Mouse (Mus musculus) kidney, embryonic 15.5 days (tissue): ENCODE results near the gene Brinp3. TPM values are rescaled to one million over a fixed set of nuclear protein-coding genes. Genes with fewer than 3 reads are reported as not detected.
"Not testable (repeated sequence)": the region's sequence is repeated elsewhere in the genome, so short reads cannot be mapped to it uniquely, and the experiment has no call there.

Experiments
- ATAC-seq: fragments of 200-750 bp; cut with Nextera tagmentation; replicated peaks from 2 replicates; pipeline ENCODE4 v1.8.0; 2017; ENCODE audit warnings: moderate TSS enrichment; ENCODE audit not compliant: low FRiP score
- H3K27ac ChIP-seq: fragments of 300-500 bp; sonication (generic); 2 replicates; pipeline ENCODE4 v1.5.1; 2015; ENCODE audit warnings: mild to moderate bottlenecking, inconsistent platforms
- H3K27me3 ChIP-seq: fragments of 300-500 bp; sonication (generic); 2 replicates; pipeline ENCODE4 v1.6.1; 2015; ENCODE audit warnings: inconsistent platforms
- H3K36me3 ChIP-seq: fragments of 300-500 bp; sonication (generic); 2 replicates; pipeline ENCODE4 v1.6.1; 2015; ENCODE audit warnings: inconsistent platforms
- H3K4me1 ChIP-seq: fragments of 300-500 bp; sonication (generic); 2 replicates; pipeline ENCODE4 v1.6.1; 2015; ENCODE audit warnings: inconsistent platforms
- H3K4me2 ChIP-seq: fragments of 300-500 bp; sonication (generic); 2 replicates; pipeline ENCODE4 v1.6.1; 2015; ENCODE audit warnings: moderate library complexity, mild to moderate bottlenecking, inconsistent platforms
- H3K4me3 ChIP-seq: fragments of 300-500 bp; sonication (generic); replicated peaks from 2 replicates; pipeline ENCODE4 v1.5.1; 2015; ENCODE audit warnings: mild to moderate bottlenecking, inconsistent platforms
- H3K9ac ChIP-seq: fragments of 300-500 bp; sonication (generic); 2 replicates; pipeline ENCODE4 v1.6.1; 2015; ENCODE audit warnings: mild to moderate bottlenecking, inconsistent platforms
- H3K9me3 ChIP-seq: fragments of 300-500 bp; sonication (generic); replicated peaks from 2 replicates; pipeline ENCODE4 v1.6.1; 2016; ENCODE audit warnings: inconsistent platforms
- WGBS: fragments of 180-500 bp; shearing (Covaris S2); methylation state at CpG from one replicate; pipeline ENCODE4 v1.1.7; 2015; ENCODE audit warnings: mixed read lengths; 5-methylcytosine and 5-hydroxymethylcytosine counted together
- polyA plus RNA-seq: library from polyadenylated mRNA; unstranded; fragments of >200 nt; fragmentation: Nextera tagmentation; extraction: Ambion mirVana; gene quantifications from 2 replicates; pipeline ENCODE4 v1.2.1, GENCODE M21; 2015

The Brinp3 gene
- polyA plus RNA-seq, 1 experiment from 2014 or later, result 0.32 TPM

GRCm38 (mm10) chr1:146562144-146562543 lies 67.6 kb downstream of the Brinp3 start:
- Histone ChIP-seq H3K36me3 (no peaks in the 10 kb centered on the region), H3K9ac (no peak overlapping the region), H3K4me2 (no peak overlapping the region), H3K27me3 (no peaks in the 10 kb centered on the region), H3K9me3 (no peaks in the 10 kb centered on the region), H3K4me3 (no peak overlapping the region), H3K4me1 (no peaks in the 10 kb centered on the region), H3K27ac (no peak overlapping the region)
- no peak for ATAC-seq
- 85% methylated on average over 3 of the region's 3 CpGs for WGBS

GRCm38 (mm10) chr1:146584181-146584580 lies 89.6 kb downstream of the Brinp3 start:
- no peaks in the 10 kb centered on the region for H3K36me3 ChIP-seq
- WGBS, result 75% methylated on average over 7 of the region's 7 CpGs

GRCm38 (mm10) chr1:146632895-146633294 lies 138.3 kb downstream of the Brinp3 start:
- 71% methylated on average over 2 of the region's 2 CpGs for WGBS
- no peak overlapping the region for H3K9ac ChIP-seq
- ATAC-seq, result no peak
- no peak overlapping the region for H3K4me3 ChIP-seq
- H3K4me1 ChIP-seq, result no peaks in the 10 kb centered on the region
- no peak overlapping the region for H3K27ac ChIP-seq
- H3K36me3 ChIP-seq, result no peaks in the 10 kb centered on the region
- no peaks in the 10 kb centered on the region for H3K27me3 ChIP-seq
- H3K4me2 ChIP-seq, result no peak overlapping the region
- no peaks in the 10 kb centered on the region for H3K9me3 ChIP-seq

More at GRCm38 (mm10) chr1:146584181-146584580, 89.6 kb downstream of the Brinp3 start:
- Histone ChIP-seq H3K27ac (no peak overlapping the region), H3K4me2 (no peak overlapping the region), H3K4me1 (no peaks in the 10 kb centered on the region), H3K27me3 (no peaks in the 10 kb centered on the region), H3K9me3 (no peaks in the 10 kb centered on the region), H3K4me3 (no peak overlapping the region), H3K9ac (no peak overlapping the region)
- no peak for ATAC-seq

GRCm38 (mm10) chr1:146657214-146657613 lies 162.7 kb downstream of the Brinp3 start:
- H3K4me1 ChIP-seq, result no peaks in the 10 kb centered on the region
- H3K9ac ChIP-seq, result no peak overlapping the region
- no peak overlapping the region for H3K4me2 ChIP-seq
- H3K36me3 ChIP-seq, result no peaks in the 10 kb centered on the region
- no peaks in the 10 kb centered on the region for H3K9me3 ChIP-seq
- no peaks in the 10 kb centered on the region for H3K27me3 ChIP-seq
- WGBS, result 91% methylated on average over 4 of the region's 4 CpGs
- no peak overlapping the region for H3K27ac ChIP-seq
- H3K4me3 ChIP-seq, result no peak overlapping the region
- no peak for ATAC-seq

- Histone ChIP-seq H3K4me2 (no peak overlapping the region), H3K9ac (no peak overlapping the region), H3K4me1 (no peaks in the 10 kb centered on the region), H3K27me3 (no peaks in the 10 kb centered on the region), H3K27ac (no peak overlapping the region), H3K4me3 (no peak overlapping the region), H3K36me3 (no peaks in the 10 kb centered on the region), H3K9me3 (no peaks in the 10 kb centered on the region)
- WGBS, result 69% methylated on average over 4 of the region's 4 CpGs
- ATAC-seq, result no peak
Observed at GRCm38 (mm10) chr1:146700724-146701123, 206.2 kb downstream of the Brinp3 start.

GRCm38 (mm10) chr1:146719556-146719955 lies 225.0 kb downstream of the Brinp3 start:
- no peak overlapping the region for H3K9ac ChIP-seq
- WGBS, result 73% methylated on average over 3 of the region's 3 CpGs
- no peaks in the 10 kb centered on the region for H3K27me3 ChIP-seq
- no peaks in the 10 kb centered on the region for H3K4me1 ChIP-seq
- no peak overlapping the region for H3K4me3 ChIP-seq
- no peaks in the 10 kb centered on the region for H3K9me3 ChIP-seq
- no peak overlapping the region for H3K4me2 ChIP-seq
- no peak overlapping the region for H3K27ac ChIP-seq
- no peaks in the 10 kb centered on the region for H3K36me3 ChIP-seq
- no peak for ATAC-seq

- H3K4me3 ChIP-seq, result peak overlapping the region; percentile 41
- peak; percentile 90 for ATAC-seq
- 2% methylated on average over 35 of the region's 35 CpGs for WGBS
Observed at GRCm38 (mm10) chr1:146724784-146725513, 230.4 kb downstream of the Brinp3 start.

GRCm38 (mm10) chr1:146751066-146751465 lies 256.5 kb downstream of the Brinp3 start:
- ATAC-seq, result no peak
- Histone ChIP-seq H3K9ac (no peak overlapping the region), H3K36me3 (no peaks in the 10 kb centered on the region), H3K4me3 (no peak overlapping the region), H3K4me2 (no peak overlapping the region), H3K4me1 (no peaks in the 10 kb centered on the region), H3K9me3 (no peaks in the 10 kb centered on the region), H3K27ac (no peak overlapping the region), H3K27me3 (no peaks in the 10 kb centered on the region)

More at GRCm38 (mm10) chr1:146724784-146725513, 230.4 kb downstream of the Brinp3 start:
- not testable (repeated sequence) for H3K4me1 ChIP-seq, H3K27me3 ChIP-seq, H3K36me3 ChIP-seq, H3K9me3 ChIP-seq, H3K9ac ChIP-seq, H3K27ac ChIP-seq
- H3K4me2 ChIP-seq, result peak overlapping the region; percentile 62

- WGBS, result 76% methylated on average over 4 of the region's 4 CpGs
- Histone ChIP-seq H3K4me3 (no peak overlapping the region), H3K9ac (no peak overlapping the region), H3K27ac (no peak overlapping the region), H3K9me3 (no peaks in the 10 kb centered on the region), H3K27me3 (no peaks in the 10 kb centered on the region), H3K4me1 (no peaks in the 10 kb centered on the region), H3K4me2 (no peak overlapping the region), H3K36me3 (no peaks in the 10 kb centered on the region)
- ATAC-seq, result no peak
Observed at GRCm38 (mm10) chr1:146783259-146783658, 288.7 kb downstream of the Brinp3 start.

GRCm38 (mm10) chr1:146787236-146787635 lies 292.7 kb downstream of the Brinp3 start:
- Histone ChIP-seq H3K27me3 (no peaks in the 10 kb centered on the region), H3K4me3 (no peak overlapping the region), H3K36me3 (no peaks in the 10 kb centered on the region), H3K4me1 (no peaks in the 10 kb centered on the region), H3K9me3 (no peaks in the 10 kb centered on the region), H3K27ac (no peak overlapping the region), H3K4me2 (no peak overlapping the region), H3K9ac (no peak overlapping the region)
- no peak for ATAC-seq
- WGBS, result 69% methylated on average over 2 of the region's 2 CpGs

- Histone ChIP-seq H3K4me3 (no peak overlapping the region), H3K27ac (no peak overlapping the region), H3K4me2 (no peak overlapping the region), H3K4me1 (no peaks in the 10 kb centered on the region), H3K9me3 (no peaks in the 10 kb centered on the region), H3K36me3 (no peaks in the 10 kb centered on the region), H3K9ac (no peak overlapping the region), H3K27me3 (no peaks in the 10 kb centered on the region)
- ATAC-seq, result no peak
Observed at GRCm38 (mm10) chr1:146792826-146793225, 298.3 kb downstream of the Brinp3 start.

- Histone ChIP-seq H3K27me3 (no peaks in the 10 kb centered on the region), H3K4me1 (no peaks in the 10 kb centered on the region), H3K9me3 (no peaks in the 10 kb centered on the region), H3K4me3 (no peak overlapping the region), H3K4me2 (no peak overlapping the region), H3K9ac (no peak overlapping the region), H3K27ac (no peak overlapping the region), H3K36me3 (no peaks in the 10 kb centered on the region)
- ATAC-seq, result no peak
- WGBS, result 86% methylated on average over 6 of the region's 6 CpGs
Observed at GRCm38 (mm10) chr1:146799986-146800553, 305.5 kb downstream of the Brinp3 start.

GRCm38 (mm10) chr1:146801821-146802220 lies 307.3 kb downstream of the Brinp3 start:
- Histone ChIP-seq H3K27ac (no peak overlapping the region), H3K4me2 (no peak overlapping the region), H3K9ac (no peak overlapping the region), H3K27me3 (no peaks in the 10 kb centered on the region), H3K36me3 (no peaks in the 10 kb centered on the region), H3K9me3 (no peaks in the 10 kb centered on the region), H3K4me3 (no peak overlapping the region), H3K4me1 (no peaks in the 10 kb centered on the region)
- ATAC-seq, result no peak
- WGBS, result 93% methylated on average over 3 of the region's 3 CpGs
